Mouse (Mus musculus) kidney, adult 2 months (tissue): ENCODE results near the gene Wfdc6a. TPM values are rescaled to one million over a fixed set of nuclear protein-coding genes. Genes with fewer than 3 reads are reported as not detected.
A peak's percentile ranks its signal among the peaks of the same experiment; 100 is the strongest.
"Not testable (repeated sequence)": the region's sequence is repeated elsewhere in the genome, so short reads cannot be mapped to it uniquely, and the experiment has no call there.

Experiments
- DNase-seq: peaks from one replicate; pipeline ENCODE4 v3.0.0; 2021
- H3K27ac ChIP-seq: fragments of 200-500 bp; 2 replicates; pipeline ENCODE4 v1.5.1; 2012; ENCODE audit warnings: low read depth, low read length, control low read depth, inconsistent platforms; ENCODE audit not compliant: insufficient read depth
- H3K27me3 ChIP-seq: fragments of 200-500 bp; replicated peaks from 2 replicates; pipeline ENCODE4 v1.6.1; 2012; ENCODE audit warnings: mild to moderate bottlenecking, moderate library complexity, low read length, inconsistent platforms; ENCODE audit not compliant: control insufficient read depth, insufficient read depth
- H3K36me3 ChIP-seq: fragments of 200-500 bp; 2 replicates; pipeline ENCODE4 v1.6.1; 2012; ENCODE audit warnings: mild to moderate bottlenecking, moderate library complexity, low read length, inconsistent platforms; ENCODE audit not compliant: control insufficient read depth, insufficient read depth
- H3K4me1 ChIP-seq: fragments of 200-500 bp; 2 replicates; pipeline ENCODE4 v1.6.1; 2011; ENCODE audit warnings: low read length; ENCODE audit not compliant: control insufficient read depth, insufficient read depth
- H3K4me3 ChIP-seq: fragments of 200-500 bp; 2 replicates; pipeline ENCODE4 v1.5.1; 2011; ENCODE audit warnings: mild to moderate bottlenecking, low read depth, low read length, control low read depth; ENCODE audit not compliant: insufficient read depth
- CTCF ChIP-seq: fragments of 200-500 bp; conservative IDR thresholded peaks from 2 replicates; pipeline ENCODE4 v1.5.1; 2011; ENCODE audit warnings: low read depth, mild to moderate bottlenecking, control low read depth, low read length, moderate library complexity, mixed read lengths; ENCODE audit not compliant: insufficient read depth, insufficient read length
- POLR2A ChIP-seq: fragments of 200-500 bp; IDR thresholded peaks from one replicate; pipeline ENCODE4 v1.6.1; 2011; ENCODE audit warnings: low read depth, low read length, control low read depth
- WGBS: fragments of 180-500 bp; shearing (Covaris S2); methylation state at CpG from one replicate; pipeline ENCODE4 v1.1.7; 2018; 5-methylcytosine and 5-hydroxymethylcytosine counted together
- polyA plus RNA-seq: library from polyadenylated mRNA; depleted of rRNA; stranded (reverse); fragments of >200 nt; gene quantifications from 2 replicates; pipeline ENCODE4 v1.2.3, GENCODE M21; 2012

The Wfdc6a gene
- polyA plus RNA-seq, 1 experiment, result not detected

- no peak overlapping the region for H3K27ac ChIP-seq
- H3K27me3 ChIP-seq, result no peaks in the 10 kb centered on the region
- no peak overlapping the region for H3K4me3 ChIP-seq
- H3K36me3 ChIP-seq, result no peaks in the 10 kb centered on the region
- no peaks in the 10 kb centered on the region for H3K4me1 ChIP-seq
- WGBS, result 92% methylated on average over 3 of the region's 3 CpGs
- no peak for DNase-seq
- TF ChIP-seq POLR2A (no peak), CTCF (no peak)
Measured at GRCm38 (mm10) chr2:164603482-164603881, 18.2 kb upstream of the Wfdc6a start.

- Histone ChIP-seq H3K36me3 (no peaks in the 10 kb centered on the region), H3K4me3 (no peak overlapping the region), H3K4me1 (no peaks in the 10 kb centered on the region), H3K27ac (no peak overlapping the region), H3K27me3 (no peaks in the 10 kb centered on the region)
- 73% methylated on average over 3 of the region's 3 CpGs for WGBS
- no peak for TF ChIP-seq POLR2A
- TF ChIP-seq CTCF, result 0 out of 2 replicates have a peak, but pooled peaks have one; percentile 30
- no peak for DNase-seq
Measured at GRCm38 (mm10) chr2:164600179-164600578, 14.9 kb upstream of the Wfdc6a start.

GRCm38 (mm10) chr2:164593494-164593893, 8.2 kb upstream of the Wfdc6a start, which contains the start of gene Eppin:
Eppin (minus strand) TSS chr2:164593594.
- WGBS, result 76% methylated on average over 4 of the region's 4 CpGs
- H3K36me3 ChIP-seq, result no peaks in the 10 kb centered on the region
- no peak within 1 kb of the TSS for H3K4me3 ChIP-seq
- no peak within 1 kb of the TSS for H3K27ac ChIP-seq
- TF ChIP-seq POLR2A, result no peak
- TF ChIP-seq CTCF, result no peak
- no peaks in the 10 kb centered on the region for H3K27me3 ChIP-seq
- no peak for DNase-seq
- no peaks in the 10 kb centered on the region for H3K4me1 ChIP-seq

GRCm38 (mm10) chr2:164592014-164592413, 6.8 kb upstream of the Wfdc6a start:
- DNase-seq, result peak; percentile 39
- Histone ChIP-seq H3K27ac (no peak overlapping the region), H3K4me3 (no peak overlapping the region), H3K27me3 (no peaks in the 10 kb centered on the region), H3K36me3 (no peaks in the 10 kb centered on the region), H3K4me1 (no peaks in the 10 kb centered on the region)
- TF ChIP-seq POLR2A, result no peak
- peak; percentile 83 for TF ChIP-seq CTCF
- WGBS, result 7% methylated on average over 4 of the region's 4 CpGs

- 71% methylated on average over 6 of the region's 6 CpGs for WGBS
- H3K4me3 ChIP-seq, DNase-seq, H3K4me1 ChIP-seq, H3K27ac ChIP-seq, H3K36me3 ChIP-seq, H3K27me3 ChIP-seq: not testable (repeated sequence)
Measured at GRCm38 (mm10) chr2:164573359-164573758, 11.9 kb downstream of the Wfdc6a start, which contains the start of gene Spint3. Spint3 (minus strand) TSS chr2:164573459.

- WGBS, result 77% methylated on average over 5 of the region's 5 CpGs
- H3K27ac ChIP-seq, result no peak overlapping the region
- TF ChIP-seq POLR2A (no peak), CTCF (no peak)
- no peak for DNase-seq
- no peaks in the 10 kb centered on the region for H3K27me3 ChIP-seq
- no peaks in the 10 kb centered on the region for H3K4me1 ChIP-seq
- H3K4me3 ChIP-seq, result no peak overlapping the region
- H3K36me3 ChIP-seq, result no peaks in the 10 kb centered on the region
Measured at GRCm38 (mm10) chr2:164567460-164567859, 17.8 kb downstream of the Wfdc6a start.

GRCm38 (mm10) chr2:164566997-164567396, 18.2 kb downstream of the Wfdc6a start:
- Histone ChIP-seq H3K27ac (no peak overlapping the region), H3K36me3 (no peaks in the 10 kb centered on the region), H3K27me3 (no peaks in the 10 kb centered on the region), H3K4me1 (no peaks in the 10 kb centered on the region), H3K4me3 (no peak overlapping the region)
- TF ChIP-seq POLR2A (no peak), CTCF (0 out of 2 replicates have a peak, but pooled peaks have one; percentile 9)
- no peak for DNase-seq
- 91% methylated on average over 2 of the region's 2 CpGs for WGBS

- Histone ChIP-seq H3K4me3 (no peak overlapping the region), H3K27me3 (no peaks in the 10 kb centered on the region), H3K27ac (no peak overlapping the region), H3K36me3 (no peaks in the 10 kb centered on the region), H3K4me1 (no peaks in the 10 kb centered on the region)
- TF ChIP-seq CTCF, result no peak
- TF ChIP-seq POLR2A, result no peak
- DNase-seq, result peak; percentile 9
- WGBS, result 45% methylated on average over 5 of the region's 5 CpGs
Measured at GRCm38 (mm10) chr2:164564346-164564745, 20.9 kb downstream of the Wfdc6a start.
